Mouse (Mus musculus): ENCODE measurements at regions not wholly inside any gene's neighbourhood (a gene's known extent, or its start where the extent isn't known, plus 50 kb on each side); places are given as distances from the start of the nearest gene placed in this dataset.

- TF ChIP-seq MXI1 (IDR thresholded peaks at IDR 0.05; ENCODE audit: low read depth, low read length) = no peak
- TF ChIP-seq MAX (IDR thresholded peaks at IDR 0.05; ENCODE audit: low read length) = no peak
- no peak for TF ChIP-seq CTCF (conservative IDR thresholded peaks at IDR 0.05 in 1 of 2, IDR thresholded peaks at IDR 0.05 in 1 of 2; ENCODE audit: low read depth in 2 of 2, low read length in 2 of 2)
- no peak for TF ChIP-seq POLR2A (IDR thresholded peaks at IDR 0.05; ENCODE audit: low read depth, low read length)
- TF ChIP-seq ZC3H11A (IDR thresholded peaks at IDR 0.05; ENCODE audit: low read depth, low read length) = no peak
- TF ChIP-seq EP300 (IDR thresholded peaks at IDR 0.05; ENCODE audit: low read length) = no peak
- no peak for TF ChIP-seq SIN3A (IDR thresholded peaks at IDR 0.05; ENCODE audit: low read length)
- no peak for TF ChIP-seq ZMIZ1 (IDR thresholded peaks at IDR 0.05; ENCODE audit: low read depth, low read length)
- no peak for TF ChIP-seq USF2 (conservative IDR thresholded peaks at IDR 0.05; ENCODE audit: low read depth, low read length)
- TF ChIP-seq GABPA (IDR thresholded peaks at IDR 0.05; ENCODE audit: insufficient replicate concordance, low read depth, low read length) = no peak
- TF ChIP-seq ZNF384 (IDR thresholded peaks at IDR 0.05; ENCODE audit: low read depth, low read length) = no peak
- TF ChIP-seq E2F4 (IDR thresholded peaks at IDR 0.05; ENCODE audit: insufficient replicate concordance, low read depth, low read length) = no peak
Observed at GRCm38 (mm10) chr1:73395034-73395433, 379.3 kb upstream of the Tnp1 start.
